Comparison of ENCODE assay signal across 20 mouse cellular contexts in genomic region chr11:108233015-108233414, GRCm38 (mm10).
DNase-seq lines count a peak whose midpoint lies in the region; ATAC-seq and TF ChIP-seq lines count a peak whose summit lies in the region.
"Had no signal": no experiment of that assay in that cellular context is flagged by ENCODE, and none has a peak within 500 bp of the region (broad histone marks: within the 10 kb centered on the region; RNA-seq: fewer than 3 reads in every experiment).

No protein-coding gene starts in this region.

- H3K36me3 ChIP-seq in megakaryocyte, embryonic 14.5 days (replicated peaks; ENCODE audit: low read length), result peaks cover 79% of the 10 kb centered on the region
- H3K36me3 ChIP-seq in MEL (ENCODE audit: control insufficient read depth in 1 of 2, insufficient read depth in 2 of 2, low read length in 2 of 2), result peaks cover 0 to 46% of the 10 kb centered on the region in 2 experiments; a peak in 2 of 4 replicates
- H3K36me3 ChIP-seq: G1E had no signal

- no peaks in the 10 kb centered on the region for H3K27me3 ChIP-seq in megakaryocyte, embryonic 14.5 days (replicated peaks)
- H3K27me3 ChIP-seq in MEL (ENCODE audit: control insufficient read depth in 1 of 2, insufficient read depth in 2 of 2, low read length in 2 of 2), result no peaks in the 10 kb centered on the region
- H3K27me3 ChIP-seq: CH12.LX, Patski had no signal

- H3K9ac ChIP-seq in MEL (ENCODE audit: control insufficient read depth, low read depth, low read length, poor library complexity, severe bottlenecking), result no peak overlapping the region

- peak overlapping the region; percentile 54 for H3K27ac ChIP-seq in MEL (ENCODE audit: control insufficient read depth, low read depth, low read length)

- TF ChIP-seq POLR2A in MEL (IDR thresholded peaks at IDR 0.05; ENCODE audit: control insufficient read depth in 1 of 2, insufficient read depth in 1 of 2, low read depth in 1 of 2, low read length in 2 of 2, poor library complexity in 1 of 2), result no peak

- peak; percentile 69 for DNase-seq in MEL (ENCODE audit: low read depth, low spot score)
- no peak for DNase-seq in kidney, adult 8-10 months
- DNase-seq: adrenal gland, adult 2 months; adrenal gland, adult 8-10 months; adrenal gland, postnatal 10 days; adrenal gland, postnatal 14 days; adrenal gland, postnatal 25 days; adrenal gland, postnatal 36 days; B cell, adult 2 months; cerebellum, adult 11 months; cerebellum, adult 11-12 months; cerebellum, adult 18-20 months; cerebellum, adult 2 months had no signal

- ATAC-seq in megakaryocyte, adult 5-6 weeks (ENCODE audit: poor library complexity, severe bottlenecking), result no peak
- ATAC-seq: activated CD4-positive, CD25-positive, alpha-beta regulatory T cell, adult 4 months; CD4-positive, CD25-positive, alpha-beta regulatory T cell, adult 4 months; Patski had no signal

- TF ChIP-seq CTCF in MEL (IDR thresholded peaks at IDR 0.05 in 2 of 3, conservative IDR thresholded peaks at IDR 0.05 in 1 of 3; ENCODE audit: control insufficient read depth in 1 of 3, insufficient read depth in 1 of 3, low read depth in 2 of 3, low read length in 3 of 3, poor library complexity in 1 of 3, severe bottlenecking in 1 of 3), result no peak

- peak in 1 of 2 experiments; percentile 33; a peak in 1 of 4 replicates for TF ChIP-seq EP300 in MEL (IDR thresholded peaks at IDR 0.05; ENCODE audit: low read depth in 1 of 2, low read length in 2 of 2)

- peaks cover 100% of the 10 kb centered on the region for H3K4me1 ChIP-seq in megakaryocyte, embryonic 14.5 days
- peaks cover 38 to 68% of the 10 kb centered on the region in 2 experiments for H3K4me1 ChIP-seq in MEL (ENCODE audit: control insufficient read depth in 1 of 2, insufficient read depth in 2 of 2, low read length in 2 of 2)

- no peaks in the 10 kb centered on the region for H3K9me3 ChIP-seq in megakaryocyte, embryonic 14.5 days
- no peaks in the 10 kb centered on the region for H3K9me3 ChIP-seq in MEL (replicated peaks; ENCODE audit: insufficient read depth, low read length)

- TF ChIP-seq RAD21 in MEL (IDR thresholded peaks at IDR 0.05; ENCODE audit: low read depth, low read length), result no peak

- peak overlapping the region; percentile 28 for H3K4me3 ChIP-seq in megakaryocyte, embryonic 14.5 days (replicated peaks)
- no peak overlapping the region for H3K4me3 ChIP-seq in MEL (ENCODE audit: control insufficient read depth in 1 of 2, insufficient read depth in 1 of 2, low read depth in 2 of 2, low read length in 2 of 2)

- H3K79me2 ChIP-seq in MEL (ENCODE audit: control insufficient read depth, insufficient read depth, low read length, poor library complexity), result peaks cover 11% of the 10 kb centered on the region

TF ChIP-seq in MEL, 35 proteins besides CTCF, POLR2A, EP300 and RAD21:
- TF ChIP-seq ELF1 (IDR thresholded peaks at IDR 0.05; ENCODE audit: low read depth, low read length) (no peak), ZKSCAN1 (IDR thresholded peaks at IDR 0.05; ENCODE audit: low read depth, low read length) (no peak), ETS1 (IDR thresholded peaks at IDR 0.05; ENCODE audit: low read depth, low read length) (0 out of 2 replicates have a peak, but pooled peaks have one; percentile 30), MAX (IDR thresholded peaks at IDR 0.05; ENCODE audit: low read length) (peak; percentile 73; the same call in 1 of the 2 replicates), MYC (IDR thresholded peaks at IDR 0.05; ENCODE audit: low read depth, low read length) (peak; percentile 82), USF2 (IDR thresholded peaks at IDR 0.05; ENCODE audit: borderline replicate concordance in 1 of 2, insufficient read depth in 1 of 2, low read depth in 1 of 2, low read length in 2 of 2) (no peak), SIN3A (IDR thresholded peaks at IDR 0.05; ENCODE audit: low read length) (peak; percentile 70; the same call in 1 of the 2 replicates), MXI1 (IDR thresholded peaks at IDR 0.05; ENCODE audit: low read depth, low read length) (peak; percentile 78), CHD2 (IDR thresholded peaks at IDR 0.05; ENCODE audit: low read length) (no peak), SMC3 (IDR thresholded peaks at IDR 0.05; ENCODE audit: low read depth, low read length) (no peak), GATA1 (IDR thresholded peaks at IDR 0.05; ENCODE audit: low read depth, low read length) (no peak), ZNF384 (IDR thresholded peaks at IDR 0.05; ENCODE audit: low read depth, low read length) (no peak), RCOR1 (IDR thresholded peaks at IDR 0.05; ENCODE audit: low read depth, low read length) (peak; percentile 52; the same call in 1 of the 2 replicates), ZMIZ1 (IDR thresholded peaks at IDR 0.05; ENCODE audit: low read depth, low read length) (no peak), USF1 (IDR thresholded peaks at IDR 0.05; ENCODE audit: low read depth, low read length) (no peak)
TF ChIP-seq in MEL: peak in this region for 6.
